Mouse (Mus musculus): Measurements from ENCODE around the gene Cenpk.

DNA sequence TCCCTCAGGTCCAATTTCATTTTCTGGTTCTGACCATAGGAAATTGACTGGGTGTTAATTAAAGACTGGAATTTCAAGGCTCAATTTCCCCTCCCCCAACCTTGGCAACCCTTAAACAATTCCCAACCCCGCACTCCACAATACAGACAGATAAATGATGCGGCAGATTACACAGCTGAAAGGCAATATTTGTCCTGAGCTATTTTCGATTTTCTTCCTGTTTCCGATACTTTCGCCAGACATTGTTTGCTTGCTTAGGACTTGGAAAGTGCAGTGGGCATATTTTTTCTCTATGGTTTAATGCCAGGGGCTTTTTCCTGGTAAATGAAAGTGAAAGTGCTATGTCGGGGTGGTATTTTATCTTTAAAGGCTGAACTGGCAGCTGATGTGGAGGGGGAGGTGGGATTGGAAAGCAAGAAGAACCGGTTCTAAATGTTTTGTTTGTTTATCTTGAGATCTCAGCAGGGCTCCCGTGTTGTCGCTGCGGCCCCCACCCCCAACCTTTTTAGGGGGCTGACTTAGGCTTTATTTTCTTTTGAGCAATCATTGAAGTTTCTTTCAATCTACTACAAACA lies 57.4 kb downstream of the Cenpk start:
- TF ChIP-seq CTCF (IDR thresholded peaks at IDR 0.05; ENCODE audit: low read depth) = no peak
- no peak; the same call in 1 of the 2 replicates for TF ChIP-seq EP300 (IDR thresholded peaks at IDR 0.05; ENCODE audit: low read depth)

Measured in heart, postnatal 0 days (tissue).